Mouse (Mus musculus) heart, embryonic 11.5 days (tissue): ENCODE results near the gene S100pbp. TPM values are rescaled to one million over a fixed set of nuclear protein-coding genes. Genes with fewer than 3 reads are reported as not detected.
"Not testable (repeated sequence)": the region's sequence is repeated elsewhere in the genome, so short reads cannot be mapped to it uniquely, and the experiment has no call there.

ENCODE experiments used
- ATAC-seq: fragments of 200-750 bp; cut with Nextera tagmentation; replicated peaks from 2 replicates; pipeline ENCODE4 v1.8.0; 2017; ENCODE audit warnings: moderate library complexity; ENCODE audit not compliant: insufficient number of reproducible peaks, low FRiP score, low TSS enrichment
- H3K27ac ChIP-seq: fragments of 300-500 bp; sonication (generic); 2 replicates; pipeline ENCODE4 v1.5.1; 2014; ENCODE audit warnings: mild to moderate bottlenecking, low read depth, low read length
- H3K27me3 ChIP-seq: fragments of 300-500 bp; sonication (generic); 2 replicates; pipeline ENCODE4 v1.6.1; 2014; ENCODE audit warnings: mild to moderate bottlenecking, low read length, mixed read lengths; ENCODE audit not compliant: control insufficient read depth, insufficient read depth
- H3K36me3 ChIP-seq: fragments of 300-500 bp; sonication (generic); 2 replicates; pipeline ENCODE4 v1.6.1; 2014; ENCODE audit warnings: mild to moderate bottlenecking, low read length, moderate library complexity, mixed read lengths; ENCODE audit not compliant: control insufficient read depth, insufficient read depth
- H3K4me1 ChIP-seq: fragments of 300-500 bp; sonication (generic); 2 replicates; pipeline ENCODE4 v1.6.1; 2014; ENCODE audit warnings: low read length; ENCODE audit not compliant: control insufficient read depth, insufficient read depth
- H3K4me2 ChIP-seq: fragments of 300-500 bp; sonication (generic); 2 replicates; pipeline ENCODE4 v1.6.1; 2014; ENCODE audit warnings: mild to moderate bottlenecking, moderate library complexity
- H3K4me3 ChIP-seq: fragments of 300-500 bp; sonication (generic); 2 replicates; pipeline ENCODE4 v1.5.1; 2014; ENCODE audit warnings: low read depth, low read length
- H3K9ac ChIP-seq: fragments of 300-500 bp; sonication (generic); 2 replicates; pipeline ENCODE4 v1.6.1; 2014; ENCODE audit warnings: mild to moderate bottlenecking, low read depth, low read length, moderate library complexity
- H3K9me3 ChIP-seq: fragments of 300-500 bp; sonication (generic); replicated peaks from 2 replicates; pipeline ENCODE4 v1.6.1; 2016; ENCODE audit warnings: low read length; ENCODE audit not compliant: control insufficient read depth
- WGBS: fragments of 180-500 bp; shearing (Covaris S2); extraction: QIAGEN DNeasy Blood & Tissue Kit; methylation state at CpG from one replicate; pipeline ENCODE4 v1.1.7; 2014; ENCODE audit not compliant: insufficient replicate concordance; 5-methylcytosine and 5-hydroxymethylcytosine counted together
- polyA plus RNA-seq: library from polyadenylated mRNA; unstranded; fragments of >200 nt; fragmentation: Nextera tagmentation; extraction: Ambion mirVana; gene quantifications from 2 replicates; pipeline ENCODE4 v1.2.1, GENCODE M21; 2014

Gene S100pbp
- polyA plus RNA-seq, 1 experiment from 2014 or later: 18.7 TPM

DNA sequence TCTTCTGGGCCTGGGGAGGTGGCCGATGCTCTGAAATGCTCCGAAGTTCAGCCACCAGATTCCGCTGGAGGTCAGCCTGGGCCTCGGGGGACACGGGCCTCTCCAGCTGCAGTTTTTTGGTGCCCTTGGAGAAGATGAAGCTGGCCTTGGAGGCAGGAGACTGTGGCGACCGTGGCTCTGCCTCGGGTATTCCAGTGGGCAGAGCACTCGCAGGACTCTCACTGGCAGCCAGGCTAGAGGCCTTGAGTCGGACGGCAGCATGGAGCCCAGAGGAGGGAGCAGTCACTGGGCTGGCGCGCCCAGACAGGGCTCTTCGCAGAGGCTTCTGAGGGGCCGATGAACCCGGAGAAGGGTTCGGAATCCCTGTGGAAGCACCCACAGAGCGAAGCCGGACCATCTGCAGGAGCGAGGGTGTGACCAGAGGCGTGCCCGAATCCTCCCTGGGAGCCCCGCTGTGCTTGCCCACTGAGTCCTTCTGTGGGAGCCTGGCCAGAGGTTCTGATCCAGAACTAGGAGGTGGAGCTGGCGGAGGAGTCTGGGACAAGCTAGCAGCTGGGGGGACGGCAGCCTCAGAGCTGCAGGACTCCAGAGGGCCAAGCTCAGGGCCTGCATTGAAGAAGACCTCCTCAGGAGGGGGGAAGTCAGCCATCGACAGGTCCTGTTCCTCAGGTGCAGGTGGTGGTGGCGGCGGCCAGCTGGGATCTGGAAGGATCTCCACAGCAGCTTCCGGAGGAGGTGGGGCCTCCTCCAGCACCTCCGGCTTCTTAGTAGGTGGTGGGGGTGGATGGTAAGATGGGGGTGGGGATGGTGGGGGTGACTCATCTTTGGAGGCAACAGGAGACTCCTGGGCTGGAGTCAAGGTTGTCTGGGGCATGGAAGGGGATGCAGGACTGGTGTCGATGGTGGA, 32.7 kb upstream of the S100pbp start:
- Histone ChIP-seq H3K9ac (no peak overlapping the region), H3K27me3 (peaks cover 80% of the 10 kb centered on the region), H3K36me3 (peaks cover 15% of the 10 kb centered on the region)

DNA sequence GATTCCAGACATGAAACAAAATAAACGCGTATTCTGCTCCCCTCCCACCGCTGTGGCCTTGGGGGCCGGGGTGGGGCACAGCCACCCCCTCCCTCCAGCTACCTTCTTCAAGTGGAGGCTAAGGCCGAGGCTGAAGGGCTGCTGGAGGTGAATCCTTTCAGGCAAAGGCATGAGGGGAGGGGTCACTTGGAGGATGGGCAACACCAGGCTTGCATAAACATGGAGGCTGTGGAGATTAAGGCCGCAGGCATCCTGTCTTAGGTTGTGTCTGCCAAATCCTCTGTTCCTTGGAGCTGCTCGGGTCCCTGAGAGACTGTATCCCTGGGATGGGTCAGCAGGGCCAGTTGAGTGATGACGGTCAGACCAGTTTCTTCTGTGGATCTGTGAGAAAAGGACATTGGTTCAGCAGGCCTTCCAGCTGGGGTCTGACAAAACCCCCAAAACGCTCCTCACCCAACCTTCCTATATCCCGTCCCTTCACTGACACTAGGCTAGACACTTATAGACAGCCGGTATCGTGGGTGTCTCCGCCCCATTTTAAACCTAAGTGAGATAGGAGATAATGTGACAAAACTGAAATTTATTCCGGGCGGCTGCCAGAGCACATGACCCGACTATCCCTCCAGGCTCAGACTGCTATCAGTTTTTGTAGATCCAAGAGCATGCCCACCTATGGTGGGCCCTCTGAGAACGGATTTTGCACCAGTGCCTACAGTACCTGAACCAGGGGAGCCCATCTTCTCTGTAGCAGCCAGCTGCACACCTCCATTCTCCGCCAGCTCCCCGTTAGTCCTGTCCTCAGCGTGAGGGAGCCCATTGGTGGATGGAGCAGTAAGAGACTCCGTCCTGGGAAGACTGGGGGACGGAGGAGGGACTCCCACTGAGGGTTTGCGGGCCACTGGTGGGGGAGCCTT, 31.8 kb upstream of the S100pbp start:
- WGBS: 57% methylated on average over 23 of the region's 23 CpGs
- Histone ChIP-seq H3K36me3 (peaks cover 23% of the 10 kb centered on the region), H3K4me2 (no peak overlapping the region), H3K27ac (no peak overlapping the region), H3K4me1 (peaks cover 10% of the 10 kb centered on the region), H3K27me3 (peaks cover 70% of the 10 kb centered on the region), H3K9me3 (no peaks in the 10 kb centered on the region), H3K4me3 (no peak overlapping the region), H3K9ac (no peak overlapping the region)
- no peak for ATAC-seq

More for the DNA sequence above, 32.7 kb upstream of the S100pbp start:
- no peak for ATAC-seq
- no peak overlapping the region for H3K4me2 ChIP-seq
- H3K9me3 ChIP-seq: no peaks in the 10 kb centered on the region
- peaks cover 19% of the 10 kb centered on the region for H3K4me1 ChIP-seq
- no peak overlapping the region for H3K4me3 ChIP-seq
- H3K27ac ChIP-seq: no peak overlapping the region
- WGBS: 42% methylated on average over 31 of the region's 31 CpGs

DNA sequence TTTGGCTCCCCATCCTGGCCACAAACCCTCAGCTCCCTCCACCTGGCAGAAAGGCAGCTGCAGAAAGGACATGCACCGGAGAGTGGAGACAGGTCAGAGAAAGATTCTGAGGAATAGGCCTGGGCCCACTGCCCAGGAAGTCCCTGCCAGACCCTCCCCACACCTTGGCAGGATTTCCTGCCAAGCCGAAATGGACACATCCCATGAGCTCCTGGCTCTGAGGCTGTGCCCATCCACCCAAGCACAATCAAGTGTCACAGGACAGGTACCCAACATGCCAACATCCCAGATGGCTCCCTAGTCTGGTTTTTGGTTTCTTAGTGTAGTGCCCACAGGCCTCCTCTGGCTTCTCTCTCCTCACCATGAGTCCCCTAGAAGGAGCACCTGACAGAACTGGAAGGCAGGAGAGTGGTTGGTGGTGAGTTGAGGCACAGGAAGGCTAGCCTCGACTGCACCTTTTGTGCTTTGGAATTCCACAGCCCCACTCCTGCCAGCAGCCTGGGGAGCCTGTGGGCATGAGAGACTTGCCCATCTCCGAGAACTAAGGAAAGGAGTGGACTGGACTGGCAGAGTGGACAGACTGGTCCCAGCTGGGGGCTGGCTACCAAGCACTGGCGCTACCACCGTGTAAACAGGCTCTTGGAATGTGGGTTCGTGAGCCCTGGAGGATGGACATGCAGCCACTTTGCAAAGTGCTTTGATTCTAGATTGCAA, 31.0 kb upstream of the S100pbp start:
- Histone ChIP-seq H3K9me3 (no peaks in the 10 kb centered on the region), H3K4me2 (no peak overlapping the region), H3K27ac (no peak overlapping the region), H3K9ac (no peak overlapping the region), H3K36me3 (peaks cover 27% of the 10 kb centered on the region), H3K4me1 (peaks cover 10% of the 10 kb centered on the region), H3K4me3 (no peak overlapping the region), H3K27me3 (peaks cover 62% of the 10 kb centered on the region)
- 71% methylated on average over 7 of the region's 7 CpGs for WGBS
- ATAC-seq: no peak

- H3K27ac ChIP-seq: no peak overlapping the region
- H3K4me1 ChIP-seq: peaks cover 10% of the 10 kb centered on the region
- peaks cover 34% of the 10 kb centered on the region for H3K36me3 ChIP-seq
- no peaks in the 10 kb centered on the region for H3K9me3 ChIP-seq
- no peak overlapping the region for H3K9ac ChIP-seq
- no peak overlapping the region for H3K4me2 ChIP-seq
- no peak overlapping the region for H3K4me3 ChIP-seq
- 84% methylated on average over 10 of the region's 10 CpGs for WGBS
- ATAC-seq: no peak
- H3K27me3 ChIP-seq: peaks cover 49% of the 10 kb centered on the region
Observed at GRCm38 (mm10) chr4:129219198-129219597, 29.7 kb upstream of the S100pbp start.

- Histone ChIP-seq H3K27ac (no peak overlapping the region), H3K9me3 (no peaks in the 10 kb centered on the region), H3K4me3 (no peak overlapping the region), H3K4me2 (no peak overlapping the region), H3K9ac (no peak overlapping the region), H3K36me3 (peaks cover 39% of the 10 kb centered on the region), H3K4me1 (peaks cover 8% of the 10 kb centered on the region), H3K27me3 (peaks cover 44% of the 10 kb centered on the region)
- WGBS: 80% methylated on average over 7 of the region's 7 CpGs
- no peak for ATAC-seq
Observed at GRCm38 (mm10) chr4:129218569-129219175, 29.1 kb upstream of the S100pbp start.

DNA sequence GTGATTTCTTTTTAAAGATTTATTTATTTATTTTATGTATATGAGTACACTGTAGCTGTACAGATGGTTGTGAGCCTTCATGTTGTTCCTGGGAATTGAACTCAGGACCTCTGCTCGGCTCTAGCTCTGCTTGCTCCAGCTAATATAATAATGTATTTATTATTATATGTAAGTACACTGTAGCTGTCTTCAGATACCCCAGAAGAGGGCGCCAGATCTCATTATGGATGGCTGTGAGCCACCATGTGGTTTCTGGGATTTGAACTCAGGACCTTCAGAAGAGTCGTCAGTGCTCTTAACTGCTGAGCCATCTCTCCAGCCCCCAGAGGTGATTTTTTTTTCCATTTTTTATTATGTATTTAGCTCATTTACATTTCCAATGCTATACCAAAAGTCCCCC, 23.0 kb upstream of the S100pbp start:
- ATAC-seq, H3K9me3 ChIP-seq, H3K9ac ChIP-seq, H3K4me3 ChIP-seq, H3K4me1 ChIP-seq, H3K4me2 ChIP-seq, H3K27ac ChIP-seq, H3K27me3 ChIP-seq: not testable (repeated sequence)
- 76% methylated on average over 3 of the region's 3 CpGs for WGBS
- peaks cover 57% of the 10 kb centered on the region for H3K36me3 ChIP-seq

DNA sequence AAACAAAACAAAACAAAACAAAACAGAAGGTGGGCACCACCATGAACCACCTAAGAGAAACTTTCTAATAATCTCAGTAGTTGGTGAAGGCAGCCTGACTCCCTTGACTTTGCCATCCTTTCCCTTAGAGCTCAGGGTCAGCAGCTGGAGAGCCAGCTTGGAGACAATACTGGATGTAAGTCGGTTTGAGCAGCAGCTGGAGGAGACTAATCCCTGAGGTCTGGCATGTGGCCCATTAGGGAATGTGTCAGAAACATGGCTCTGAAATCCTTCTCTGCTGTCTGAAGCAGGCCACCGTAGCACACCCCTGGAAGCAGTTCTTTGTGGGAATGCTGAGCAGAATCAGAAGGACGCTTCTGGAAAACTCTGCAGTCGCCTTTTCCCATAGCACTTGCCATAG, 21.9 kb upstream of the S100pbp start:
- no peak for ATAC-seq
- H3K9me3 ChIP-seq: no peaks in the 10 kb centered on the region
- H3K4me3 ChIP-seq: no peak overlapping the region
- H3K9ac ChIP-seq: no peak overlapping the region
- no peak overlapping the region for H3K27ac ChIP-seq
- no peaks in the 10 kb centered on the region for H3K27me3 ChIP-seq
- no peaks in the 10 kb centered on the region for H3K4me1 ChIP-seq
- WGBS: 75% methylated on average over 4 of the region's 4 CpGs
- H3K4me2 ChIP-seq: no peak overlapping the region
- H3K36me3 ChIP-seq: peaks cover 53% of the 10 kb centered on the region

GRCm38 (mm10) chr4:129209504-129209903, 20.0 kb upstream of the S100pbp start:
- Histone ChIP-seq H3K4me3 (no peak overlapping the region), H3K4me1 (no peaks in the 10 kb centered on the region), H3K27ac (no peak overlapping the region), H3K4me2 (no peak overlapping the region), H3K27me3 (no peaks in the 10 kb centered on the region), H3K9me3 (no peaks in the 10 kb centered on the region), H3K36me3 (peaks cover 52% of the 10 kb centered on the region), H3K9ac (no peak overlapping the region)
- no peak for ATAC-seq
- 63% methylated on average over 7 of the region's 7 CpGs for WGBS
